Mouse (Mus musculus): ENCODE results near the gene Dffa. TPM values are rescaled to one million over a fixed set of nuclear protein-coding genes. Genes with fewer than 3 reads are reported as not detected.
"Not testable (repeated sequence)": the region's sequence is repeated elsewhere in the genome, so short reads cannot be mapped to it uniquely, and the experiment has no call there.

Dffa gene
- total and polyA plus RNA-seq, 3 experiments = 25.3 to 42.5 (median 40.1) TPM

GRCm38 (mm10) chr4:149101456-149101855 is 2.5 kb upstream of the Dffa start:
- DNase-seq = no peak
- Histone ChIP-seq H3K27ac (no peak overlapping the region), H3K4me3 (no peak overlapping the region), H3K79me2 (replicated peaks; ENCODE audit: control insufficient read depth, insufficient read depth, low read length) (peaks cover 4% of the 10 kb centered on the region; the same call in 1 of the 2 replicates), H3K4me1 (ENCODE audit: control insufficient read depth, insufficient read depth, low read length) (peaks cover 9% of the 10 kb centered on the region), H3K9ac (ENCODE audit: low read depth, low read length) (no peak overlapping the region), H3K36me3 (ENCODE audit: control insufficient read depth, insufficient read depth, low read length) (no peaks in the 10 kb centered on the region; the same call in 1 of the 2 replicates), H3K27me3 (ENCODE audit: control insufficient read depth, insufficient read depth, low read length) (no peaks in the 10 kb centered on the region)
- intact Hi-C loops (cut with DNase I) = loop anchor here (2.0 kb wide), 1 partner anchor 65 kb away; the partner anchor contains the start of gene Pgd
- WGBS = 74% methylated on average over 3 of the region's 3 CpGs
- TF ChIP-seq POLR2A (IDR thresholded peaks at IDR 0.05; ENCODE audit: insufficient read depth, low read depth, low read length) (no peak), CTCF (IDR thresholded peaks at IDR 0.05) (no peak), EP300 (IDR thresholded peaks at IDR 0.05; ENCODE audit: insufficient read depth, low read depth, low read length) (no peak)

GRCm38 (mm10) chr4:149119978-149120562 is 16.1 kb downstream of the Dffa start:
- DNase-seq; H3K36me3 ChIP-seq (ENCODE audit: control insufficient read depth, insufficient read depth, low read length); H3K27ac ChIP-seq; H3K79me2 ChIP-seq (replicated peaks; ENCODE audit: control insufficient read depth, insufficient read depth, low read length); H3K4me1 ChIP-seq (ENCODE audit: control insufficient read depth, insufficient read depth, low read length); H3K27me3 ChIP-seq (ENCODE audit: control insufficient read depth, insufficient read depth, low read length); H3K4me3 ChIP-seq; intact Hi-C loops (cut with DNase I); H3K9ac ChIP-seq (ENCODE audit: low read depth, low read length): not testable (repeated sequence)
- 74% methylated on average over 12 of the region's 12 CpGs for WGBS

- no peak overlapping the region for H3K4me3 ChIP-seq
- 65% methylated on average over 5 of the region's 5 CpGs for WGBS
- no peaks in the 10 kb centered on the region for H3K36me3 ChIP-seq (ENCODE audit: control insufficient read depth, insufficient read depth, low read length)
Measured at GRCm38 (mm10) chr4:149123432-149123831, 19.5 kb downstream of the Dffa start.

DNA sequence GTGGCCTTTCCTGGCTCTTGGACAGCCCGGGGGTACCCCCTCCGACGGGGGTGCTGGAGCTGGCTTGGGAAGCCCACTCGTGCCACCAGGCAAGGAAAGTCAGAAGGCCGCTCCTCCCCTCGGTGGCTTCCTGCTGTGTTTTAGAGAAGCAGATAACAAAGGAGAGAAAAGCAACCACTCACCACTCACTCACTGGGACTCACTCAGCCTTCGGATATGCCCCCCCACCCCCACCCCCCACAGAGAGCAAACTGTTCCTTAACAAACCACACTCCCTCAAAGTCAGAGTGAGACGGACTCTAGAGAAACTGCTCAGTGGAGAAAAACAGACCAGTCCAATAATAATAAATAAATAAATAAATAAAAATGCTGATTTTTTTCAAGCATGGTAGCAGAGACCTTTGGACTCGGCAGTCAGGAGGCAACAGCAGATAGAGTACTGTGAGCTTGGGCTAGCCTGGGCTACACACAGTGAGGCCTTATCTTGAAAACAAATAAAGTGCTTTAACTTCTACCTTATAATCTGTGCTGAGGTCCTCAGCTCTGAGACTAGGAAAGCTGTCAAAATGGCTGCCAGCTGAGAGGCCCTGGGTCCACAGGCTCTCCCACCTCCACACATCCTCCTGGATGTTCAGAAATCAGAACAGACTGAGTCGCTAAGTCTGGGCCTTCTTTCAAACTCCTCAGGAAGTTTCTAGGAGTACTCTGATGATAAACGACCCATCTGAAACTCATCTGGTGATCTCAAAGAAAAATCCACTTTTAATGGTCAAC is 21.6 kb downstream of the Dffa start:
- DNase-seq = no peak
- Histone ChIP-seq H3K4me1 (ENCODE audit: control insufficient read depth, insufficient read depth, low read length) (no peaks in the 10 kb centered on the region), H3K79me2 (replicated peaks; ENCODE audit: control insufficient read depth, insufficient read depth, low read length) (no peaks in the 10 kb centered on the region), H3K36me3 (ENCODE audit: control insufficient read depth, insufficient read depth, low read length) (no peaks in the 10 kb centered on the region), H3K27ac (no peak overlapping the region), H3K9ac (ENCODE audit: low read depth, low read length) (no peak overlapping the region), H3K4me3 (no peak overlapping the region), H3K27me3 (ENCODE audit: control insufficient read depth, insufficient read depth, low read length) (no peaks in the 10 kb centered on the region)
- WGBS = 65% methylated on average over 11 of the region's 11 CpGs
- TF ChIP-seq EP300 (IDR thresholded peaks at IDR 0.05; ENCODE audit: insufficient read depth, low read depth, low read length) (no peak), CTCF (IDR thresholded peaks at IDR 0.05) (no peak), POLR2A (IDR thresholded peaks at IDR 0.05; ENCODE audit: insufficient read depth, low read depth, low read length) (no peak)
- intact Hi-C loops (cut with DNase I) = no loop called here

More at GRCm38 (mm10) chr4:149123432-149123831, 19.5 kb downstream of the Dffa start:
- intact Hi-C loops (cut with DNase I) = no loop called here
- Histone ChIP-seq H3K27me3 (ENCODE audit: control insufficient read depth, insufficient read depth, low read length) (no peaks in the 10 kb centered on the region), H3K79me2 (replicated peaks; ENCODE audit: control insufficient read depth, insufficient read depth, low read length) (no peaks in the 10 kb centered on the region), H3K27ac (no peak overlapping the region), H3K9ac (ENCODE audit: low read depth, low read length) (no peak overlapping the region), H3K4me1 (ENCODE audit: control insufficient read depth, insufficient read depth, low read length) (no peaks in the 10 kb centered on the region)
- TF ChIP-seq CTCF (IDR thresholded peaks at IDR 0.05) (no peak), POLR2A (IDR thresholded peaks at IDR 0.05; ENCODE audit: insufficient read depth, low read depth, low read length) (no peak), EP300 (IDR thresholded peaks at IDR 0.05; ENCODE audit: insufficient read depth, low read depth, low read length) (no peak)
- DNase-seq = no peak

DNA sequence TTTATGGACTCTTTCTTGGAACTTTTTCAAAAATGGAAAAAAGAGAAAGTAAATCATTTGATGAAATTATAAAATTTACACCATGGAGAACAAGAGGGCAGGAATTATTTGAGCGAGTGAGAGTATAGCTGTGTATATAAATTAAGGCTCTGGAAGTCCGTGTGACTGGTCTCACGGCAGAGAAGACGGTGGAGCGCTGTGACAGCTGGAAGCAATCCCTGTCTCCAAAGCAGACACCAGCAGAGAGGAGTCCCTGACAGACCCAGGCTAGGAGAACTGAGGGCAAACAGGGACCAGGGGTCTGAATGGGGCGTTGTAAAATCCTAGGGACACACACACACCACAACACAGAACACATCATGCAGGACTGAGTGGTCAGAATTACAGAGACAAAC is 22.2 kb downstream of the Dffa start:
- DNase-seq = no peak
- no peak overlapping the region for H3K27ac ChIP-seq

DNA sequence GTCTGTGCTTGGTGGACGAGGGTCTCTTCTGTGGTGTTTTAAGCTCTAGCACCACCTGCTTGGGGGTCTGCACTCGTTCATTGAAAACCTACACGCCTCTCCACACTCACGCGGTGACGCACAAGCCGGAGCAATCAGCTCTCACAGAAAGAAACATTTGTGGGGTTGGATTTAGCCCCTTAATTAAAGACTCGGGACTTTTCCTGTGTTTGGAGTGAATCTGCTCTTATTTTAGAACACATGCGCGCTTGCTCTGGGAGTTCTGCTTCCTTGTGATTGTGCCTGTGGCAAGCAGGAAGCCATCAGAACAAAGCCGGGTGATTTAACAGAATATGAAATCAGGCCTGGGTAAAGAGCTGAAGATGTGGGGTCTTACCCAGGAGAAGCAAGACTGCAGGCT is 22.7 kb downstream of the Dffa start, which contains the start of gene Cort:
Cort (minus strand) TSS at position 101 of the 400 bp plus-strand sequence.
- no peaks in the 10 kb centered on the region for H3K36me3 ChIP-seq (ENCODE audit: control insufficient read depth, insufficient read depth, low read length)
- intact Hi-C loops (cut with DNase I) = no loop called here
- no peak within 1 kb of the TSS for H3K9ac ChIP-seq (ENCODE audit: low read depth, low read length)
- no peaks in the 10 kb centered on the region for H3K4me1 ChIP-seq (ENCODE audit: control insufficient read depth, insufficient read depth, low read length)
- H3K27ac ChIP-seq = no peak within 1 kb of the TSS
- TF ChIP-seq POLR2A (IDR thresholded peaks at IDR 0.05; ENCODE audit: insufficient read depth, low read depth, low read length) = no peak
- no peak for TF ChIP-seq CTCF (IDR thresholded peaks at IDR 0.05)
- no peak for TF ChIP-seq EP300 (IDR thresholded peaks at IDR 0.05; ENCODE audit: insufficient read depth, low read depth, low read length)
- no peaks in the 10 kb centered on the region for H3K79me2 ChIP-seq (replicated peaks; ENCODE audit: control insufficient read depth, insufficient read depth, low read length)
- no peak within 1 kb of the TSS for H3K4me3 ChIP-seq
- 70% methylated on average over 11 of the region's 11 CpGs for WGBS
- no peak for DNase-seq
- H3K27me3 ChIP-seq (ENCODE audit: control insufficient read depth, insufficient read depth, low read length) = no peaks in the 10 kb centered on the region

More for the DNA sequence above, 22.2 kb downstream of the Dffa start:
- TF ChIP-seq EP300 (IDR thresholded peaks at IDR 0.05; ENCODE audit: insufficient read depth, low read depth, low read length) (no peak), POLR2A (IDR thresholded peaks at IDR 0.05; ENCODE audit: insufficient read depth, low read depth, low read length) (no peak), CTCF (IDR thresholded peaks at IDR 0.05) (no peak)
- Histone ChIP-seq H3K9ac (ENCODE audit: low read depth, low read length) (no peak overlapping the region), H3K4me1 (ENCODE audit: control insufficient read depth, insufficient read depth, low read length) (no peaks in the 10 kb centered on the region), H3K4me3 (no peak overlapping the region), H3K27me3 (ENCODE audit: control insufficient read depth, insufficient read depth, low read length) (no peaks in the 10 kb centered on the region), H3K36me3 (ENCODE audit: control insufficient read depth, insufficient read depth, low read length) (no peaks in the 10 kb centered on the region), H3K79me2 (replicated peaks; ENCODE audit: control insufficient read depth, insufficient read depth, low read length) (no peaks in the 10 kb centered on the region)
- intact Hi-C loops (cut with DNase I) = no loop called here
- 85% methylated on average over 6 of the region's 6 CpGs for WGBS

Data from heart, adult 2 months (tissue).